Mouse (Mus musculus): ENCODE measurements around the gene Scn4a.

Gene Scn4a

GRCm38 (mm10) chr11:106317801-106318200 lies 35.3 kb downstream of the Scn4a start:
- in situ Hi-C loops (cut with MboI, MseI) = no loop called here

- in situ Hi-C loops (cut with MboI, MseI) = no loop called here
These were observed 36.7 kb downstream of the Scn4a start for GRCm38 (mm10) chr11:106316416-106316815.

- in situ Hi-C loops (cut with MboI, MseI) = no loop called here
These were observed 38.7 kb downstream of the Scn4a start, which contains the start of gene Cd79b for GRCm38 (mm10) chr11:106314333-106314812. Gene Cd79b (minus strand): TSS chr11:106314762.

GRCm38 (mm10) chr11:106313533-106313932 lies 39.6 kb downstream of the Scn4a start:
- in situ Hi-C loops (cut with MboI, MseI) = no loop called here

- in situ Hi-C loops (cut with MboI, MseI) = no loop called here
These were observed 43.0 kb downstream of the Scn4a start for GRCm38 (mm10) chr11:106310123-106310522.

GRCm38 (mm10) chr11:106308162-106308561 lies 44.9 kb downstream of the Scn4a start:
- in situ Hi-C loops (cut with MboI, MseI) = no loop called here

GRCm38 (mm10) chr11:106307432-106307831 lies 45.7 kb downstream of the Scn4a start:
- in situ Hi-C loops (cut with MboI, MseI) = no loop called here

GRCm38 (mm10) chr11:106306758-106307157 lies 46.3 kb downstream of the Scn4a start:
- in situ Hi-C loops (cut with MboI, MseI) = no loop called here

- in situ Hi-C loops (cut with MboI, MseI) = no loop called here
These were observed 47.1 kb downstream of the Scn4a start for GRCm38 (mm10) chr11:106306065-106306385.

GRCm38 (mm10) chr11:106305348-106306064 lies 47.6 kb downstream of the Scn4a start:
- in situ Hi-C loops (cut with MboI, MseI) = no loop called here

GRCm38 (mm10) chr11:106302634-106303033 lies 50.5 kb downstream of the Scn4a start:
- in situ Hi-C loops (cut with MboI, MseI) = no loop called here

- in situ Hi-C loops (cut with MboI, MseI) = no loop called here
These were observed 51.3 kb downstream of the Scn4a start, which contains the start of gene Gh for GRCm38 (mm10) chr11:106301765-106302164. Gene Gh (minus strand): TSS chr11:106301865.

GRCm38 (mm10) chr11:106291861-106292260 lies 61.2 kb downstream of the Scn4a start:
- in situ Hi-C loops (cut with MboI, MseI) = no loop called here

- in situ Hi-C loops (cut with MboI, MseI) = no loop called here
These were observed 62.7 kb downstream of the Scn4a start for GRCm38 (mm10) chr11:106290376-106290775.

GRCm38 (mm10) chr11:106289369-106289768 lies 63.7 kb downstream of the Scn4a start:
- in situ Hi-C loops (cut with MboI, MseI) = loop anchor here (5.0 kb wide), 1 partner anchor 33 kb away; no protein-coding TSS in a partner anchor

GRCm38 (mm10) chr11:106286987-106287386 lies 66.1 kb downstream of the Scn4a start:
- in situ Hi-C loops (cut with MboI, MseI) = loop anchor here (5.0 kb wide), 1 partner anchor 35 kb away; no protein-coding TSS in a partner anchor

- in situ Hi-C loops (cut with MboI, MseI) = loop anchor here (5.0 kb wide), 1 partner anchor 36 kb away; no protein-coding TSS in a partner anchor
These were observed 66.9 kb downstream of the Scn4a start for GRCm38 (mm10) chr11:106286206-106286605.

- in situ Hi-C loops (cut with MboI, MseI) = no loop called here
These were observed 69.0 kb downstream of the Scn4a start for GRCm38 (mm10) chr11:106284126-106284525.

- in situ Hi-C loops (cut with MboI, MseI) = no loop called here
These were observed 69.7 kb downstream of the Scn4a start for GRCm38 (mm10) chr11:106283371-106283770.

- in situ Hi-C loops (cut with MboI, MseI) = no loop called here
These were observed 70.6 kb downstream of the Scn4a start for GRCm38 (mm10) chr11:106282452-106282851.

GRCm38 (mm10) chr11:106276454-106276853 lies 76.6 kb downstream of the Scn4a start, which contains the start of gene Tcam1:
Gene Tcam1 (plus strand): TSS chr11:106276672.
- in situ Hi-C loops (cut with MboI, MseI) = loop anchor here (10.0 kb wide), 1 partner anchor 638 kb away; no protein-coding TSS in a partner anchor

GRCm38 (mm10) chr11:106274971-106275411 lies 78.1 kb downstream of the Scn4a start:
- in situ Hi-C loops (cut with MboI, MseI) = loop anchor here (10.0 kb wide), 1 partner anchor 640 kb away; no protein-coding TSS in a partner anchor

- in situ Hi-C loops (cut with MboI, MseI) = loop anchor here (10.0 kb wide), 1 partner anchor 640 kb away; no protein-coding TSS in a partner anchor
These were observed 78.7 kb downstream of the Scn4a start for GRCm38 (mm10) chr11:106274374-106274773.
